Mouse (Mus musculus): ENCODE results near the gene Clspn. TPM values are rescaled to one million over a fixed set of nuclear protein-coding genes. Genes with fewer than 3 reads are reported as not detected.

The Clspn gene
- total and polyA plus RNA-seq, 3 experiments: 42.0 to 618 (median 64.0) TPM

DNA sequence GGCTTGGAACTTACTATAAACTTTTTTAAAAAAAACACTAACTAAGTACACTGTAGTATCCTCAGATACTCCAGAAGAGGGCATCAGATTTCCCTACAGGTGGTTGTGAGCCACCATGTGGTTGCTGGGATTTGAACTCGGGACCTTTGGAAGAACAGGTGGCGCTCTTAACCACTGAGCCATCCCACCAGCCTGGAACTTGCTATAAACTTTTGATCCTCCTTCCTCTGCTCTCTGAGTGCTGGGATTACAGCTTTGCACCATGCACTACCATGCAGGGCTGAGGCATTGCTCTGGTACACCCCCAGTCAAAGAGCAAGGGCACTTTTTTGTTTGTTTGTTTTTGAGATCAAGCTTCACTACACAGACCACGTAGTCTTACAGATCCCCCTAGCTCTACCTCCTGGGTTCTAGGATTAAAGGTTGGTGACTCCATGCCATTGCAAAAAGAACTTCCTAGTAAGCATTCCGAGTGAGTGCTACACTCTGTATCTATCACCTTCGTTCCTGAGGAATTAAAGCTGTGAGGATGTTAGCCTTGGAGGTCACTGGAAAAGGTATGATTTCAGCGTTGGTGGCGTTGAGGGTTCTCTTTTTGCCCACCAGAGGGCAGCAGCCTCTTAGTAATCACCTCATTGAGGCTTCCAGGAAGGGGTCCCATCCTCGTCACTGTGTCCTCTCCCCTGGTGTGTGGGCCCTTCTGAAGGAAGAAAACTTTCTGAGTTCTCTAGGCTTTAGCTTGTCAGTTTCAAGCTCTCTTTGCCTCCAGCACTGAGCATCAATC lies 43.4 kb downstream of the Clspn start (continued):
- TF ChIP-seq MAX (IDR thresholded peaks at IDR 0.05; ENCODE audit: low read length): no peak

DNA sequence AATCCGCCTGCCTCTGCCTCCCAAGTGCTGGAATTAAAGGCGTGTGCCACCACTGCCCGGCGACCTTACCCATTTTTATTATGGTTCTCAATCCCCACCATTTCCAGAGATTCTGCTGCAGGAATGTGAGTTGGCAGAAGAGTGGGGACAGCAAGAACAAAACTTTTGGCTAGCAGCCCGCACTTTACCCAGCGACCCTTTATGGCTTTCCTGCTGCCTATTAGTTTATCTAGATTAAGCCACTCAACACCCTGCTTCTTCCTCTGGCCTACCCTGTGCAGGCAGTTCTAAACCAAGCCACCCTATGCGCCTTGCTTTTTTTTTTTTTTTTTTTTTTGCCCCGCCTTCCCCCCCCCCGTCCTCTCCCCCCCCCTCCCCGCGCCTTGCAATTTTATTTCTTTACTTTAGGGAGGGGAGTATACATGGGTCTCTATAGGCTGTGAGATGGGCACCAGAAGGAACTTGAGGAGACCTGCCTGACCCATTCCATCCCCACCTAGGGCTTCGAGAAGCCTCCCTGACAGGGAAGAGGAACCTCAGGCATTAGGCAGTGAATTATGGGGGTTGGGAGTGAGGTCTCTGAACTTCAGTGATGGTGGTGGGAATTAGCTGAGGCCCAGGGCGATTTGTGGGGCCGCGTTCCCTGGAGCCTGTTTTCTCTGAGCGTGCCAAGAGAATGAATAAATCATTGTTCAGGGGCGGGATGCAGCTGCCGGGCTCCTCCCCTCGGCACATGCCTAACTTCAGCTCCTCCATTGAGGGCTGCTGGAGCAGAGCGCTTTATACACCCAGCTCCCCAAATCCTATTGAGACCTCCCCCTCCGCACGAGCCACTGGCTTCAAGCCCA lies 45.1 kb downstream of the Clspn start:
- H3K4me1 ChIP-seq (ENCODE audit: control insufficient read depth in 1 of 2, insufficient read depth in 2 of 2, low read length in 2 of 2): no peaks in the 10 kb centered on the region
- DNase-seq (ENCODE audit: low read depth, low spot score): peak; percentile 18
- H3K36me3 ChIP-seq (ENCODE audit: control insufficient read depth in 1 of 2, insufficient read depth in 2 of 2, low read length in 2 of 2): no peaks in the 10 kb centered on the region
- H3K9me3 ChIP-seq (replicated peaks; ENCODE audit: insufficient read depth, low read length): no peaks in the 10 kb centered on the region
- H3K27me3 ChIP-seq (ENCODE audit: control insufficient read depth in 1 of 2, insufficient read depth in 2 of 2, low read length in 2 of 2): no peaks in the 10 kb centered on the region
- H3K4me3 ChIP-seq (ENCODE audit: control insufficient read depth in 1 of 2, insufficient read depth in 1 of 2, low read depth in 2 of 2, low read length in 2 of 2): no peak overlapping the region
- H3K27ac ChIP-seq (ENCODE audit: control insufficient read depth, low read depth, low read length): no peak overlapping the region
- no peak overlapping the region for H3K9ac ChIP-seq (ENCODE audit: control insufficient read depth, low read depth, low read length, poor library complexity, severe bottlenecking)
- TF ChIP-seq ZNF384 (IDR thresholded peaks at IDR 0.05; ENCODE audit: low read depth, low read length) (peak; percentile 50), MXI1 (IDR thresholded peaks at IDR 0.05; ENCODE audit: low read depth, low read length) (no peak)
- H3K79me2 ChIP-seq (ENCODE audit: control insufficient read depth, insufficient read depth, low read length, poor library complexity): no peaks in the 10 kb centered on the region

DNA sequence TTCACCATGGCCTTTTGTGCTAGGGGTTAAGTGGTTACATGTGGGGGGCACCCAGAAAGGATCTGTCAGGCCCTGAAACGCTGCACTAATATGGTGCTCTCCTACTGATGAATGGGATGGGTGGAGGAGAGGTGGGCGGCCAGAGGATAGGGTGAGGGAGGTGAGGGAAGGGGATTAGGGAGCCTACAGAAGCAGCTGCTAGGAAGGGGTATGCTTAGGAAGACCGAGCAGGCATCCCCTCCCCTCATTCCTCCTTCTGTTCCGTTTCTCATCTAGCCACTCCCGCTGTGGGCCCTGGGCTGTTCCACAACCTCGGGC lies 45.7 kb downstream of the Clspn start:
- Histone ChIP-seq H3K9ac (ENCODE audit: control insufficient read depth, low read depth, low read length, poor library complexity, severe bottlenecking) (no peak overlapping the region), H3K36me3 (ENCODE audit: control insufficient read depth in 1 of 2, insufficient read depth in 2 of 2, low read length in 2 of 2) (no peaks in the 10 kb centered on the region), H3K4me3 (ENCODE audit: control insufficient read depth in 1 of 2, insufficient read depth in 1 of 2, low read depth in 2 of 2, low read length in 2 of 2) (no peak overlapping the region), H3K4me1 (ENCODE audit: control insufficient read depth in 1 of 2, insufficient read depth in 2 of 2, low read length in 2 of 2) (no peaks in the 10 kb centered on the region), H3K9me3 (replicated peaks; ENCODE audit: insufficient read depth, low read length) (no peaks in the 10 kb centered on the region), H3K79me2 (ENCODE audit: control insufficient read depth, insufficient read depth, low read length, poor library complexity) (no peaks in the 10 kb centered on the region), H3K27me3 (ENCODE audit: control insufficient read depth in 1 of 2, insufficient read depth in 2 of 2, low read length in 2 of 2) (no peaks in the 10 kb centered on the region), H3K27ac (ENCODE audit: control insufficient read depth, low read depth, low read length) (no peak overlapping the region)
- DNase-seq (ENCODE audit: low read depth, low spot score): no peak
- TF ChIP-seq POLR2AphosphoS5 (IDR thresholded peaks at IDR 0.05; ENCODE audit: borderline replicate concordance, low read depth, low read length) (no peak), KAT2A (conservative IDR thresholded peaks at IDR 0.05; ENCODE audit: low read depth, low read length) (no peak), RCOR1 (IDR thresholded peaks at IDR 0.05; ENCODE audit: low read depth, low read length) (no peak), HCFC1 (IDR thresholded peaks at IDR 0.05; ENCODE audit: low read depth, low read length) (no peak), ETS1 (IDR thresholded peaks at IDR 0.05; ENCODE audit: low read depth, low read length) (no peak), USF2 (IDR thresholded peaks at IDR 0.05; ENCODE audit: borderline replicate concordance in 1 of 2, insufficient read depth in 1 of 2, low read depth in 1 of 2, low read length in 2 of 2) (no peak), TCF12 (IDR thresholded peaks at IDR 0.05; ENCODE audit: low read depth, low read length) (no peak), MEF2A (IDR thresholded peaks at IDR 0.05; ENCODE audit: extremely low read depth, insufficient replicate concordance, low read depth, low read length, poor library complexity, severe bottlenecking) (no peak), TAL1 (IDR thresholded peaks at IDR 0.05; ENCODE audit: low read length) (no peak), MAZ (IDR thresholded peaks at IDR 0.05; ENCODE audit: low read depth, low read length) (no peak), NRF1 (IDR thresholded peaks at IDR 0.05; ENCODE audit: insufficient read depth, low read depth, low read length, poor library complexity, severe bottlenecking) (no peak)

Measured in MEL (cell line).